Mouse (Mus musculus) myocyte (in vitro differentiated cells): Measurements from ENCODE around the gene Nfyb.

Source experiments
- POLR2A ChIP-seq: IDR thresholded peaks from one replicate; pipeline ENCODE4 v1.6.1; 2011; ENCODE audit warnings: low read depth, mild to moderate bottlenecking, control low read depth, moderate library complexity; ENCODE audit not compliant: insufficient read length
- TCF12 ChIP-seq: IDR thresholded peaks from one replicate; pipeline ENCODE4 v1.6.1; 2011; ENCODE audit warnings: mild to moderate bottlenecking, control low read depth; ENCODE audit not compliant: poor library complexity, insufficient read depth, severe bottlenecking

GRCm38 (mm10) chr10:82804396-82804795, 40.5 kb upstream of the Nfyb start:
- no peak for TF ChIP-seq POLR2A
- TF ChIP-seq TCF12, result no peak
